Mouse (Mus musculus) thymus, adult 2 months (tissue): ENCODE results near the gene Ccdc8. TPM values are rescaled to one million over a fixed set of nuclear protein-coding genes. Genes with fewer than 3 reads are reported as not detected.
A peak's percentile ranks its signal among the peaks of the same experiment; 100 is the strongest.

ENCODE experiments used
- DNase-seq: peaks from one replicate; pipeline ENCODE4 v3.0.0; 2021
- H3K27ac ChIP-seq: fragments of 200-500 bp; 2 replicates; pipeline ENCODE4 v1.5.1; 2012; ENCODE audit warnings: low read length, control low read depth; ENCODE audit not compliant: control insufficient read depth, insufficient read depth
- H3K27me3 ChIP-seq: fragments of 200-500 bp; 2 replicates; pipeline ENCODE4 v1.6.1; 2012; ENCODE audit warnings: mild to moderate bottlenecking, low read length, moderate library complexity, mixed read lengths; ENCODE audit not compliant: control insufficient read depth, insufficient read depth
- H3K36me3 ChIP-seq: fragments of 200-500 bp; 2 replicates; pipeline ENCODE4 v1.6.1; 2012; ENCODE audit warnings: mild to moderate bottlenecking, low read length, moderate library complexity; ENCODE audit not compliant: control insufficient read depth, insufficient read depth
- H3K4me1 ChIP-seq: fragments of 200-500 bp; replicated peaks from 2 replicates; pipeline ENCODE4 v1.6.1; 2012; ENCODE audit warnings: low read length; ENCODE audit not compliant: control insufficient read depth, insufficient read depth
- H3K4me3 ChIP-seq: fragments of 200-500 bp; 2 replicates; pipeline ENCODE4 v1.5.1; 2012; ENCODE audit warnings: mild to moderate bottlenecking, low read length, control low read depth, moderate library complexity; ENCODE audit not compliant: control insufficient read depth, insufficient read depth
- CTCF ChIP-seq: fragments of 200-500 bp; IDR thresholded peaks from 2 replicates; pipeline ENCODE4 v1.5.1; 2012; ENCODE audit warnings: mild to moderate bottlenecking, control low read depth, low read length, moderate library complexity, borderline replicate concordance; ENCODE audit not compliant: control insufficient read depth, poor library complexity, insufficient read depth; ENCODE audit errors: extremely low read depth
- POLR2A ChIP-seq: fragments of 200-500 bp; IDR thresholded peaks from 2 replicates; pipeline ENCODE4 v1.6.1; 2012; ENCODE audit warnings: mild to moderate bottlenecking, low read length, control low read depth, moderate library complexity; ENCODE audit not compliant: control insufficient read depth, poor library complexity, insufficient read depth; ENCODE audit errors: extremely low read depth
- WGBS: fragments of 180-500 bp; shearing (Covaris S2); methylation state at CpG from one replicate; pipeline ENCODE4 v1.1.7; 2018; 5-methylcytosine and 5-hydroxymethylcytosine counted together
- polyA plus RNA-seq: library from polyadenylated mRNA; depleted of rRNA; stranded (reverse); fragments of >200 nt; gene quantifications from 2 replicates; pipeline ENCODE4 v1.2.3, GENCODE M21; 2012

Gene Ccdc8
- polyA plus RNA-seq, 1 experiment: 2.0 TPM

- no peak overlapping the region for H3K4me3 ChIP-seq
- H3K36me3 ChIP-seq: no peaks in the 10 kb centered on the region
- peaks cover 10% of the 10 kb centered on the region for H3K4me1 ChIP-seq
- DNase-seq: no peak
- 89% methylated on average over 8 of the region's 8 CpGs for WGBS
- no peak for TF ChIP-seq CTCF
- TF ChIP-seq POLR2A: no peak
- H3K27me3 ChIP-seq: no peaks in the 10 kb centered on the region
- no peak overlapping the region for H3K27ac ChIP-seq
These were observed 16.2 kb upstream of the Ccdc8 start for GRCm38 (mm10) chr7:16976298-16976697.

DNA sequence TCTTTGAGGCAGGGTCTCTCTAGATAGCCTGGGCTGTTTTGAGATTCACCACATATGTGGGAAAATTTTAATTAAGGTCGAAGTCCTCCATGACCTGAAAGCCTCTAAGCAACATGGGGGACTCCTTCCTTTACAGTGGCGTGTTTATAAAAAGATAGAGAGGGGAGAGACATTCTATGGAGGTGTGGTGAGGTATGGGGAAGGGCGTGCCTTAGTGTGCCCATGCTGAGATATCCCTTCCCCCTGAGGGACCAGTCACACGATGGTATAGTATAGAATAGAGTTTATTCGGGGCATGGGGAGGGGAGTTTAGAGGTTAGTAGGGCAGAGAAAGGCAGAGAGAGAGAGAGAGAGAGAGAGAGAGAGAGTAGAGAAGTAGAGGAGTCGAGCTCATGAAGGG is 14.3 kb upstream of the Ccdc8 start:
- TF ChIP-seq CTCF: no peak
- TF ChIP-seq POLR2A: no peak
- Histone ChIP-seq H3K27me3 (no peaks in the 10 kb centered on the region), H3K4me1 (peaks cover 15% of the 10 kb centered on the region), H3K36me3 (no peaks in the 10 kb centered on the region), H3K27ac (no peak overlapping the region), H3K4me3 (no peak overlapping the region)
- WGBS: 90% methylated on average over 6 of the region's 6 CpGs
- no peak for DNase-seq

GRCm38 (mm10) chr7:16978593-16978992 is 13.9 kb upstream of the Ccdc8 start:
- no peak for DNase-seq
- peaks cover 19% of the 10 kb centered on the region for H3K4me1 ChIP-seq
- H3K27ac ChIP-seq: no peak overlapping the region
- H3K36me3 ChIP-seq: no peaks in the 10 kb centered on the region
- H3K27me3 ChIP-seq: no peaks in the 10 kb centered on the region
- 96% methylated on average over 3 of the region's 3 CpGs for WGBS
- H3K4me3 ChIP-seq: no peak overlapping the region
- TF ChIP-seq POLR2A: no peak
- TF ChIP-seq CTCF: no peak

DNA sequence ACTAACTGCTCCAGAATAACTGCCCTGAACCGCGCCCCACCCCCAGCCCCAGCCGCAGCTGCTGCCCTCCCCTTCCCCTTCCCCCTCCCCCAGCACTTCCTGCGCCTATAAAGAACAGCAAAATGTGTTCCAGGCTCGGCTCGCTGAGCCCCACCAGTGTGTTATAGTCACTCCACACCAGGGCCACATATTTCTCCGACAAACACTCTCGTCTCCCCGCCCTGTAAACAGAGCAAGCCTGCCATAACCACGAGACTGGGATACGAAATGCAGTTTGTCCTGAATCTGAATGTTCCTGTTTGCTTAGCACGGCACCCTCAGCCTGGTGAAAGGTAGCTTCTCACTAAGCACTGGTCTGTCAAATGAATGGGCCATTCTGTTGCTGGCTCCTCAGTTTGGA is 12.2 kb upstream of the Ccdc8 start:
- 2% methylated on average over 12 of the region's 12 CpGs for WGBS
- Histone ChIP-seq H3K27ac (peak overlapping the region; percentile 85), H3K4me3 (peak overlapping the region; percentile 13), H3K4me1 (peaks cover 23% of the 10 kb centered on the region), H3K27me3 (no peaks in the 10 kb centered on the region), H3K36me3 (no peaks in the 10 kb centered on the region)
- TF ChIP-seq POLR2A: 0 out of 2 replicates have a peak, but pooled peaks have one; percentile 21
- no peak for TF ChIP-seq CTCF
- DNase-seq: peak; percentile 83

- Histone ChIP-seq H3K36me3 (no peaks in the 10 kb centered on the region), H3K4me1 (peaks cover 23% of the 10 kb centered on the region), H3K4me3 (peak within 1 kb of the TSS; percentile 31), H3K27ac (no peak within 1 kb of the TSS), H3K27me3 (no peaks in the 10 kb centered on the region)
- TF ChIP-seq POLR2A (no peak), CTCF (no peak)
- 39% methylated on average over 26 of the region's 26 CpGs for WGBS
- peak; percentile 88 for DNase-seq
These were observed 9.5 kb upstream of the Ccdc8 start, which contains the start of gene Gm42372 for GRCm38 (mm10) chr7:16982859-16983568. Gene Gm42372 (plus strand): TSS chr7:16983086.

GRCm38 (mm10) chr7:16987541-16988149 is 4.9 kb upstream of the Ccdc8 start:
- Histone ChIP-seq H3K27ac (no peak overlapping the region), H3K4me1 (peaks cover 36% of the 10 kb centered on the region), H3K27me3 (no peaks in the 10 kb centered on the region), H3K36me3 (no peaks in the 10 kb centered on the region), H3K4me3 (no peak overlapping the region)
- no peak for DNase-seq
- WGBS: 69% methylated on average over 7 of the region's 7 CpGs
- TF ChIP-seq POLR2A (no peak), CTCF (no peak)

- no peak for TF ChIP-seq CTCF
- TF ChIP-seq POLR2A: no peak
These were observed 4.1 kb upstream of the Ccdc8 start for GRCm38 (mm10) chr7:16988405-16988804.

More at GRCm38 (mm10) chr7:16988405-16988804, 4.1 kb upstream of the Ccdc8 start:
- Histone ChIP-seq H3K36me3 (no peaks in the 10 kb centered on the region), H3K4me3 (no peak overlapping the region), H3K27me3 (no peaks in the 10 kb centered on the region), H3K4me1 (peaks cover 32% of the 10 kb centered on the region), H3K27ac (no peak overlapping the region)
- 75% methylated on average over 3 of the region's 3 CpGs for WGBS
- DNase-seq: no peak
